Comparison of ENCODE assay signal across 8 mouse cellular contexts in the genomic region with DNA sequence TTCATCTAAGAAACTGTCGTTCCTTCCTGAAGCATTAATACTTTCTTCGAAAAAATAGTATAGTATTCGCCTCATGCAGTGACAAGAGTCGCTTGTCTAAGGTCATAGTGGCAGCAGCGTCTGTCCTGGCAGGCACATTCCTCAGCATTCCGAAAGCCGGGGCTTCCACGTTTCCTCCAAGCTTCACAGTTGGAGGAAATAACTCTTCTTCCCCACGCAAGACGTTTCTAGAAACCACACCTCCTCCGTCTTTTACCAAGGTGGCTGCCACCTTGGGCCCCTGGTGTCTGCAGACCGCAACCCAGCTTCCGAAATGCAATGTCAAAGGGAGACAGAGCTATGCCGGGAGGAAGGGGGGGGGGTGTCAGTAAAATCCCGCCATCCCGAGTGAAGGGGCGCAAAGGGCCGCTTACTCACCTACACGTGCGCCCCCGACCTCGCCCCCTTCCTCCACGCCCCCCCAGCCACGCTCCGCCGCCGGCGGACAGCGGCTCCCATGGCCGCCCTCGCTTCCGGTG. TPM values are rescaled to one million over a fixed set of nuclear protein-coding genes. Genes with fewer than 3 reads are reported as not detected.
DNase-seq lines count a peak whose midpoint lies in the region; ATAC-seq and TF ChIP-seq lines count a peak whose summit lies in the region.

No protein-coding gene starts in this region.

- no peak for TF ChIP-seq POLR2A in testis, adult 2 months (IDR thresholded peaks at IDR 0.05; ENCODE audit: control insufficient read depth, low read depth, low read length)

- ATAC-seq in frontal cortex, adult (ENCODE audit: low TSS enrichment) = peak; percentile 64
- peak; percentile 12 to 41; a peak in 3 of 4 replicates for ATAC-seq in hematopoietic stem cell, adult 5-6 weeks (replicated peaks in 1 of 2; ENCODE audit: insufficient read depth in 1 of 2, low FRiP score in 2 of 2, low TSS enrichment in 1 of 2, low read depth in 1 of 2, poor library complexity in 2 of 2, severe bottlenecking in 2 of 2)
- peak; percentile 67; the same call in 1 of the 2 replicates for ATAC-seq in liver, embryonic 13.5 days (ENCODE audit: low read depth)
- no peak for ATAC-seq in stomach, embryonic 14.5 days (ENCODE audit: insufficient number of reproducible peaks, insufficient read depth, low FRiP score, low read depth)
- ATAC-seq in erythroid progenitor cell, adult 5-6 weeks (replicated peaks; ENCODE audit: low FRiP score, poor library complexity, severe bottlenecking) = no peak

- peak overlapping the region; percentile 99 for H3K4me3 ChIP-seq in testis, adult 2 months (ENCODE audit: control insufficient read depth, low read depth, low read length)
- peak overlapping the region; percentile 83 for H3K4me3 ChIP-seq in liver, embryonic 13.5 days (replicated peaks)
- H3K4me3 ChIP-seq in stomach, embryonic 14.5 days (ENCODE audit: low read depth, low read length) = peak overlapping the region; percentile 90

- no peaks in the 10 kb centered on the region for H3K27me3 ChIP-seq in testis, adult 2 months (ENCODE audit: control insufficient read depth, insufficient read depth, low read length)
- no peaks in the 10 kb centered on the region for H3K27me3 ChIP-seq in liver, embryonic 13.5 days
- H3K27me3 ChIP-seq in stomach, embryonic 14.5 days (ENCODE audit: control insufficient read depth, insufficient read depth, low read length) = no peaks in the 10 kb centered on the region

- no peaks in the 10 kb centered on the region for H3K9me3 ChIP-seq in liver, embryonic 13.5 days (replicated peaks)
- no peaks in the 10 kb centered on the region for H3K9me3 ChIP-seq in stomach, embryonic 14.5 days (ENCODE audit: control insufficient read depth, low read depth, low read length)

- 0 out of 2 replicates have a peak, but pooled peaks cover 2% of the 10 kb centered on the region for H3K4me1 ChIP-seq in testis, adult 2 months (ENCODE audit: control insufficient read depth, insufficient read depth, low read length)
- peaks cover 36% of the 10 kb centered on the region for H3K4me1 ChIP-seq in liver, embryonic 13.5 days (replicated peaks)
- peaks cover 3% of the 10 kb centered on the region; the same call in 1 of the 2 replicates for H3K4me1 ChIP-seq in stomach, embryonic 14.5 days (ENCODE audit: control insufficient read depth, insufficient read depth, low read length)

- H3K27ac ChIP-seq in testis, adult 2 months (ENCODE audit: control insufficient read depth, insufficient read depth, low read depth, low read length) = peak overlapping the region; percentile 99
- H3K27ac ChIP-seq in liver, embryonic 13.5 days = peak overlapping the region; percentile 93
- peak overlapping the region; percentile 98 for H3K27ac ChIP-seq in stomach, embryonic 14.5 days (ENCODE audit: low read length)

- H3K4me2 ChIP-seq in liver, embryonic 13.5 days = peak overlapping the region; percentile 84
- peak overlapping the region; percentile 76 for H3K4me2 ChIP-seq in stomach, embryonic 14.5 days (replicated peaks; ENCODE audit: low read depth, low read length)

- no peak for DNase-seq in frontal cortex, postnatal 25 days (ENCODE audit: low spot score in 2 of 2)
- DNase-seq in testis, postnatal 10 days (ENCODE audit: low spot score) = no peak
- DNase-seq in liver, embryonic 13.5 days = no peak

- no peak for TF ChIP-seq CTCF in testis, adult 2 months (IDR thresholded peaks at IDR 0.05; ENCODE audit: control insufficient read depth, insufficient read depth, insufficient replicate concordance, low read depth, low read length)

- no peaks in the 10 kb centered on the region; the same call in 1 of the 2 replicates for H3K36me3 ChIP-seq in testis, adult 2 months (ENCODE audit: control insufficient read depth, insufficient read depth, low read length)
- H3K36me3 ChIP-seq in liver, embryonic 13.5 days = peaks cover 25% of the 10 kb centered on the region
- H3K36me3 ChIP-seq in stomach, embryonic 14.5 days (ENCODE audit: control insufficient read depth, insufficient read depth, low read length) = peaks cover 22% of the 10 kb centered on the region; the same call in 1 of the 2 replicates

- peak overlapping the region; percentile 81 for H3K9ac ChIP-seq in liver, embryonic 13.5 days
- H3K9ac ChIP-seq in stomach, embryonic 14.5 days (replicated peaks; ENCODE audit: low read depth, low read length) = peak overlapping the region; percentile 66

- WGBS in liver, embryonic 13.5 days (ENCODE audit: insufficient replicate concordance) = under 1% methylated on average over 32 of the region's 32 CpGs
- under 1% methylated on average over 30 of the region's 32 CpGs for WGBS in stomach, embryonic 14.5 days

RNA-seq across cellular contexts. Expression of a gene that starts 0.9 kb away (rescaled TPM):
- 2.9 and 3.5 TPM in 2 replicates for polyA plus RNA-seq in testis, adult 2 months (2012; rRNA removed)
- 103 and 106 TPM in 2 replicates for total RNA-seq in hematopoietic stem cell, adult 5-6 weeks (2017)
- 24.1 and 27.4 TPM in 2 replicates for polyA plus RNA-seq in liver, embryonic 13.5 days (2015; fragmentation: Nextera tagmentation; extraction: Ambion mirVana)
- 40.7 and 43.4 TPM in 2 replicates for polyA plus RNA-seq in stomach, embryonic 14.5 days (2014; fragmentation: Nextera tagmentation; extraction: Ambion mirVana)
- 44.7 and 54.1 TPM in 2 replicates for total RNA-seq in erythroid progenitor cell, adult 5-6 weeks (2015; ENCODE audit: low replicate concordance)
- 92.0 and 107 TPM in 2 replicates for total RNA-seq in erythroid progenitor cell, adult 5-6 weeks (2017; ENCODE audit: low replicate concordance)

RNA-seq across cellular contexts. Expression of a gene that starts 40.5 kb away (rescaled TPM):
- 28.0 and 42.4 TPM in 2 replicates for polyA plus RNA-seq in testis, adult 2 months (2012; rRNA removed)
- total RNA-seq in hematopoietic stem cell, adult 5-6 weeks (2017) = 267 and 328 TPM in 2 replicates
- polyA plus RNA-seq in liver, embryonic 13.5 days (2015; fragmentation: Nextera tagmentation; extraction: Ambion mirVana) = 470 and 495 TPM in 2 replicates
- polyA plus RNA-seq in stomach, embryonic 14.5 days (2014; fragmentation: Nextera tagmentation; extraction: Ambion mirVana) = 587 and 595 TPM in 2 replicates
- 161 and 236 TPM in 2 replicates for total RNA-seq in erythroid progenitor cell, adult 5-6 weeks (2015; ENCODE audit: low replicate concordance)
- total RNA-seq in erythroid progenitor cell, adult 5-6 weeks (2017; ENCODE audit: low replicate concordance) = 151 and 160 TPM in 2 replicates

Comparison
In these comparisons a context has a peak if more than half of its experiments do, and no peak if none do; other contexts are left out.
1. ATAC-seq: peak in frontal cortex, adult (single experiment), hematopoietic stem cell, adult 5-6 weeks (2 of 2) and liver, embryonic 13.5 days (single experiment); none in stomach, embryonic 14.5 days (single experiment) and erythroid progenitor cell, adult 5-6 weeks (single experiment).
2. RNA of a gene that starts 40.5 kb away (polyA plus RNA-seq): 587 to 595 TPM in stomach, embryonic 14.5 days and 470 to 495 TPM in liver, embryonic 13.5 days; 28.0 to 42.4 TPM in testis, adult 2 months; every median in the first group is over 10 times any median in the second.
3. Peak in every context shown above with its lines, with median percentiles within 50 percentile points of each other: H3K27ac ChIP-seq and H3K4me3 ChIP-seq.